Mouse (Mus musculus): Measurements from ENCODE around the gene Htr7.

Gene Htr7

GRCm38 (mm10) chr19:36057231-36057811 lies at the start of gene Htr7:
Htr7 (minus strand) TSS chr19:36057507.
- DNase-seq = peak; percentile 4

DNA sequence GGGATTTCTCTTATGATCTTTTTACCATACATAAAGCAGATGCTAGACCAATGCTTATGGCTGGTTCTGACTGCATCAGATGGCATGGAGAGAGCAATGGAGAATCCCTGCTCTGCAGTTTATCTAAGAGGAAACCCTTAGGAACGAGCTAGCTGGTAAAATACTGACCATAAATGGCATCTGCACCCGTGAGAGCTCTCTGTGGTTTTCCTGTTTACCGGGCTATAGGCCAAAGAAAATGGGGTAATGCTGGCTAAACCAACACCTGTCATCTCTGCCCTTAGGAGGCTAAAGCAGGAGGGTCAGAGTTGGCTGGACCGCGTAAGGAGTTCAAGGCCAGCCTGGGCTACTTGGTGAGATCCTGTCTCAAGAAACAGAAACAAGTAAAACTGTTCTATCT lies 46.6 kb upstream of the Htr7 start:
- no peak for DNase-seq

DNA sequence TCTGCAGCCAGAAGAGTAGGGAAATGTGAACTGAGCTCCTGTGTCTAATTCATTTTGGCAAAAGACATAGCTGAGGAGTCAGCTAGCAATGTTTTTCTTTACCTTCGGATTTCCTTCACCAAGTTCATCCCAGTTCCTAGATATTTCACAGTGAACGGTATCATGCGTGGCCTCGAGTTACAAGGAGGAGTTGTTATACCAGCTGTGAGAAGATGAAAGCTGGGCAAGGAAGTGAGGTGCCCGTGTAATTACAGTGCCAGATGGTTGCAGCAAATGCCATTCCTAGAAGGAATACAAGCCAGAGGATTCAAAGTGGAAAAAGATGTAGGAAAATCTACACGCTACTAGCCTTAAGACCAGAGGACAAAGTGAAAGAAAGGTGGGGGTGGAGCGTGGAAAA lies 41.6 kb upstream of the Htr7 start:
- no peak for DNase-seq

- DNase-seq = no peak
Observed at GRCm38 (mm10) chr19:36098265-36098664, 41.0 kb upstream of the Htr7 start.

- DNase-seq = no peak
Observed at GRCm38 (mm10) chr19:36097194-36097593, 39.9 kb upstream of the Htr7 start.

GRCm38 (mm10) chr19:36090781-36091180 lies 33.5 kb upstream of the Htr7 start:
- DNase-seq = peak; percentile 35

GRCm38 (mm10) chr19:36083262-36084225 lies 26.2 kb upstream of the Htr7 start, which contains the start of gene Rpp30:
Rpp30 (plus strand) TSS chr19:36083716.
- DNase-seq = peak; percentile 91

GRCm38 (mm10) chr19:36082606-36083261 lies 25.4 kb upstream of the Htr7 start:
- DNase-seq = peak; percentile 75

DNA sequence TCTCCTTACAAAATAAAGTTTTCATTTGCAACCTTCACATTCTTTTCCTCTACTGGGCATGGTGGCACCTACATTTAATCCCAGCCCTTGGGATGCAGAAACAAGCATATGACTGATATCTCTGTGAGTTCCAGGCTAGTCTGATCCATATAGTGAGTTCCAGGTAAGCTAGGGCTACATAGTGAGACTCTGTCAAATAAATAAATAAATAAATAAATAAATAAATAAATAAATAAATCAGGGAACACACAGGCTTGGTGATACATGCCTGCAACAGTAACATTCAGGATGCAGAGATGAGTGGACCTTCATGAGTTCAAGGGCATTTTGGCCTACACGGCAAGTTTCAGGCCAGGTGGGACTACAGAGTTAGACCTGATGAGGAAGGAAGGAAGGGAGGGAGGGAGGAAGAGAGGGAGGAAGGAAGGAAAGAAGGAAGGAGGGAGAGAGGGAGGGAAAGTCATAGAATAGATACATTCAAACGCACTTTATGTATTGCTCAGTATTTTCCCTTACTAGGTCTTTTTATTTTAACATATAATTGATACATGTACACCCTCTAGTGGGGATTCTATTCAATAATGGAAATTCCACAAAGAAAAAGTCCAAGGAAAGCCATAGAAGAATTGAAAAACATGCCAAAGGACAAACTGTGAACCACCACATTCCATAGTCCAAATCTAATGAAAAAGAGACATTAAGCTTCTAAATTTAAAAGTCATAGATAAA lies 5.7 kb upstream of the Htr7 start:
- no peak for DNase-seq

GRCm38 (mm10) chr19:36056502-36057221 lies 645 bp downstream of the Htr7 start:
- no peak for DNase-seq

DNA sequence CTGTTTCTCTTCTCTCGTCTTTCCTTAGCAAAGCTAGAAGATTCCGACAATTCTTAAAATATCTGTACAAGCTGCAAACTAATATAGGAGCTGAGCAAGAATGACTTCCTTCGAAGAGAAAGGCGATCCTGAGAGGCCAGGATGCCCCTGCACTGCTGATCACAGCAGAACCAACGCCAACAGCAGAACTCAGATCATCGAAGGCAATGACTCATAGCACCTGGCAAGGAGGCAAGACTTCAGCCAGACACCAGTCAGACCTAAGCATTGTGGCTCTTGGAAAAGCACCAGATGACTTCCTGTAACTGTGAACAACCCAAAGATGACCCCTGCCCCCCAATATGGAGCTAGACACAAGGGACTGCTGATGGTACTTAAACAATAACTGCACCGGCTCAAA lies 11.3 kb downstream of the Htr7 start:
- DNase-seq = no peak

- no peak for DNase-seq
Observed at GRCm38 (mm10) chr19:36014836-36015235, 42.5 kb downstream of the Htr7 start.

GRCm38 (mm10) chr19:36006277-36006676 lies 51.0 kb downstream of the Htr7 start:
- peak; percentile 34 for DNase-seq

GRCm38 (mm10) chr19:36004961-36005360 lies 52.3 kb downstream of the Htr7 start:
- no peak for DNase-seq

GRCm38 (mm10) chr19:36002476-36003445 lies 54.5 kb downstream of the Htr7 start:
- DNase-seq = no peak

- DNase-seq = no peak
Observed at GRCm38 (mm10) chr19:36001512-36001911, 55.8 kb downstream of the Htr7 start.

DNA sequence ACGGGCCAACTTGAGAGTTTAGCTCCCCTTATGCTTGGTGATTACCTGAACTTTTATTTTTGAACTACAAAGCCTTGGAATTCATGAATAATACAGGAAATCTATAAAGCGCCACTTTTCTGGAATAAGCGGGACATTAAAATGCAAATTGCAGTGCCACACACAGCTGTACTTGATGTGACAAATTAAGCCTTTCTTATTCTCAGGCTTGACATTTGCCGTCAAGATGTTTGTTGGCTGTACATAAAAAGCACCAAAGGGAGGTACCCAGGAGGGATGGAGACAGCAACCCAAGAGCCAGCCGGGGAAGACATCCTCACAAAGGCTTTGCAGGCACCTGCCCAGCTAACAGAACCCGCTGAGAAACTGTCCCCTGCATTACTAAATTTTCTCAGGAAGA lies 56.4 kb downstream of the Htr7 start:
- no peak for DNase-seq

DNA sequence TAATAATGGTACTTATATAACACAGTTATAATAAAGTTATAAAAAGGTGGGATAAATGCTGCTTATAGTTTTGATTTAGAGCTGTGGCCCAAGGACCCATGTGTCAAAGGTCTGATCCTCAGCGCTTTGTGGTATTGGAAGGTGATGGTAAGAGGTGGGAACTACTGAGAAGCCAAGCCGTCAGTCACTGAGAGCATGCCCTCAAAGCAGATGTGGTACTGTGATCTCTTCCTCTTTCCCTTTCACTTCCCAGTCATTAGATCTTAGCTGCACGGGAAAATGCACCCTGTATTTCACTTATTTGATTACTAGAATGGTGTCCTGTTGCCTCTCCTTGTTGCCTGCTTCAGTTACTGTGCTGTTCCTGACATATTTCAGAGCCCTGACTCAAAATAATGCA lies 59.9 kb downstream of the Htr7 start:
- DNase-seq = no peak

DNA sequence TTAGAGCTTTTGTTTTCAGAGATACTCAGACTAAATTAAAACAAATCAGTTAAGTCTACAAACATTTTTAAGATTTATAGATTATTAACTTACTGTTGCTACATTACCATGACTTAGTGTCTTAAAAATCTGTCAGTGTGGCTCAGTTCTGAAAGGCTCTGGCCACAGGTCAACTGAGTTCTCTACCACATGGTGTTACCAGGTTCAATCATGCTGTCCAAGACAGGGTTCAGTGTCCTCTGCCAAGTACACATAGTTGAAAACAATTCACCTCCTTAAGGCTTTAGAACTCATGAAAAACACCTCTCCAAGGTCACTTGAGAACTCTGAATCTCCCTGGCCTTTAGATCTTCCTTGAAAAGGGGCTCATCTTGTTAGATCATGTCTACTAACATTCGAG lies 69.8 kb downstream of the Htr7 start:
- no peak for DNase-seq

DNA sequence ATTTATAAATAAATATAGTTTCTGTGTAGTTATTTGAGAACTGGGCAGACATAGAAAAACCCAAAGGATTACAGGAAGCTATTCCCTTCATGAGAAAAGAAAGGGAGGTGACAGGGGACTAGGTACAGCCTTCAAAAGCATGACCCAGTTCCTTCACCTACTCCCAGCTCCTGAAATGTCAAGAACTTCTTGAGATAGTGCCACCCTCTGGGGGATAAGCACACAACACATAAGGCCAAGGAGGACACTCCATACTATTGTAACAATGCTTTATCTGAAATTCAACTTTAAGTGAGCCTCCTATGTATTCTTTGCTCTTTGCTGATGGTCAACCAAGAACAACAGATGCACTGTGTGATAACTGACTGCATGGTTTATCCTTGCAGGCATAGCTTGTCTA lies 82.6 kb downstream of the Htr7 start:
- DNase-seq = no peak

DNA sequence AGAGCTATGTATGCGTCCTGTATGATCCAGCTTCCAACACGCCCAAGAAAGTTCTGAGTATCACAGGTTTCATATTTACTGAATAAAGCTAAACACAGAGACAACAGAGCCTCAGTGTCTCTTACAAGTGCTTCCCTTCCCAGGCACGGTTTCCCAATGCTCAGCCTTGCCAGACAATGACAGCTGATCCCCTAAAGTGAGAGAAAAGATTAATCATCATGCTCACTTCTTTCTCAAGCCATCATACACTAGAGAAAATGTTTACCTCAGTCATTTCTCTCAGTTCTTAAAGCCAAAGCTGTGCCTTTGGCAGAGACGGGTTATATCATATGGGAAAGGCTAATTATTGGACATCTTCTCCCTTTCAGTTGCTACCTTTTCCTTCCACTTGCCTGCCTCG lies 99.7 kb downstream of the Htr7 start:
- no peak for DNase-seq

Measured in lung, postnatal 10 days (tissue).